Mouse (Mus musculus): ENCODE data around the gene Gm10118. TPM values are rescaled to one million over a fixed set of nuclear protein-coding genes. Genes with fewer than 3 reads are reported as not detected.

Gm10118 gene
- polyA plus RNA-seq, 1 experiment from 2014 or later = not detected

DNA sequence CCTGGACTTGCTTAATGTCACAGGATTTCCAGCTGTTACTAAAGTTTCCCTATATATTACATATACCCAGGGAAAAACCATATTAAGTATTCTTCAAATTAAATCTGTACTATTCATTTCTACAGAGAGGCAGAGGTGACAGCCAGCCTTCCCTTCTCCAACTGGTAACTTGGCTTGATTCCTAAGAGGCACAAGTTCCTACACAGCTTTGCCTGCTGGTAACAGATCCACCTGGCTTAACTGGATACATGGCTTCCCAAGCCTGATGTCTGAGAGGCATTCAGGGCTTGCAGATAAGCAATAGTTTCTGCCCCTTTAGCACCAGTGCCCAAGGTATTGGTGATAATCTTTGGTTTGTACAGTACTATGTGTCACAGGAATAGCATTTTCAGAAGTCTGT, 27.3 kb downstream of the Gm10118 start:
- no peak for DNase-seq (ENCODE audit: low spot score)
- Histone ChIP-seq H3K27ac (replicated peaks; ENCODE audit: low read depth, low read length) (no peak overlapping the region), H3K4me2 (ENCODE audit: low read depth, severe bottlenecking) (no peak overlapping the region), H3K4me1 (ENCODE audit: control insufficient read depth, insufficient read depth, low read length) (no peaks in the 10 kb centered on the region), H3K9me3 (ENCODE audit: control insufficient read depth, low read length) (no peaks in the 10 kb centered on the region), H3K9ac (ENCODE audit: low read length) (no peak overlapping the region), H3K4me3 (ENCODE audit: low read depth, low read length) (no peak overlapping the region), H3K27me3 (ENCODE audit: control insufficient read depth, insufficient read depth, low read length) (no peaks in the 10 kb centered on the region), H3K36me3 (ENCODE audit: control insufficient read depth, insufficient read depth, low read length) (no peaks in the 10 kb centered on the region)
- ATAC-seq (ENCODE audit: insufficient number of reproducible peaks, low FRiP score, low TSS enrichment, low read depth) = no peak

DNA sequence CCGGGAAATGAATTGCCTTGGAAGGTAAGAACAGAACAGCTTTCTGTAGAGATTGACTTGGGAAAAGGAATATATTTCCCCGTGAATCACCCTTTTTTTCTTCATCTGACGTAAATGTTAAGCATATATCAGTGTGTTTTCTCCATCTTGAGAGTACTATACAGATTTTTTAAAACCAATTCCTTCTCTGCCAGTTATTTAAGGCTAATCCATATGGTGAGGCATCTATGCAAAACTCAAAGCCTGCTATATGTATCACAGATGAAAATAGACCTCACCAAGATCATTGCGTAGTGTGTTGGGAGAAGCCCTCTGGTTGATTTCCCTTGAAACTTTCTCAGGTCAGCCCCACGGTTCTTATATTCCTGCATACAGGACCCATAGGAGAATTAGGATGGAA, 32.6 kb downstream of the Gm10118 start:
- H3K4me3 ChIP-seq (ENCODE audit: low read depth, low read length) = no peak overlapping the region
- H3K9me3 ChIP-seq (ENCODE audit: control insufficient read depth, low read length) = no peaks in the 10 kb centered on the region
- H3K9ac ChIP-seq (ENCODE audit: low read length) = no peak overlapping the region
- no peak overlapping the region for H3K4me2 ChIP-seq (ENCODE audit: low read depth, severe bottlenecking)
- no peaks in the 10 kb centered on the region for H3K27me3 ChIP-seq (ENCODE audit: control insufficient read depth, insufficient read depth, low read length)
- H3K27ac ChIP-seq (replicated peaks; ENCODE audit: low read depth, low read length) = no peak overlapping the region
- WGBS = 89% methylated on average over 5 of the region's 5 CpGs
- H3K36me3 ChIP-seq (ENCODE audit: control insufficient read depth, insufficient read depth, low read length) = no peaks in the 10 kb centered on the region
- ATAC-seq (ENCODE audit: insufficient number of reproducible peaks, low FRiP score, low TSS enrichment, low read depth) (no peak), DNase-seq (ENCODE audit: low spot score) (no peak)
- no peaks in the 10 kb centered on the region for H3K4me1 ChIP-seq (ENCODE audit: control insufficient read depth, insufficient read depth, low read length)

DNA sequence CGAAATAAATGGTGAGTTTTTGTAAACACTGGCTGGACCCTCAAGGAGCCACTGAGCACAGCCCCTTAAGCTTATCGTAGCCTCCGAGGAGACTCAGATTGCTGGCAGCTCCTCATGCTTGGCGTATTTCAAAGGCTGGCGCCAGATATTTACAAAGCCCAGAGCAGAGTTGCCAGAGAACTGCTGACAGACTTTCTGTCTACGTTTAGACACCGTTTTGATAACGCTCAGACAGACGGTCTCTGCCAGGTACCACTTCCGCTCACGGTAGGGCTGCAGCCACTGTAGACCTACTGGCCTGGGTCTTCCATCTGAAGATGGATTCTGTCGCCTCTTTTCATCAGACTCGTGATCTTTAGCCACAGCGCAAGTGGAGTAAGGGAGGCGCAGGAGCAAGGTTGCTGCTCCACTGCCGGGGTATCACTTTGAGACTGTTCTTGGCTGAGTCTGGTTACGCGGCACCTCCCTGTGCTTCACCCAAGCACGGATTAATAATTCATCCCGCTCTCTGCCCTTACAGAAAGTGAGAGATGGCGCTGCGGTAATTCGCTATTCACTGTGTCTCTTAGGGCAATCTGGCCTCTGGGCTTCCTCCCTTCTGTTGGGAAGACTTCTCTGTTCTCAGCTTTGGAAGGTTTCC, 40.7 kb downstream of the Gm10118 start:
- DNase-seq (ENCODE audit: low spot score) (no peak), ATAC-seq (ENCODE audit: insufficient number of reproducible peaks, low FRiP score, low TSS enrichment, low read depth) (no peak)
- Histone ChIP-seq H3K9ac (ENCODE audit: low read length) (no peak overlapping the region), H3K27me3 (ENCODE audit: control insufficient read depth, insufficient read depth, low read length) (no peaks in the 10 kb centered on the region), H3K9me3 (ENCODE audit: control insufficient read depth, low read length) (no peaks in the 10 kb centered on the region), H3K4me3 (ENCODE audit: low read depth, low read length) (no peak overlapping the region), H3K4me2 (ENCODE audit: low read depth, severe bottlenecking) (no peak overlapping the region), H3K4me1 (ENCODE audit: control insufficient read depth, insufficient read depth, low read length) (no peaks in the 10 kb centered on the region), H3K36me3 (ENCODE audit: control insufficient read depth, insufficient read depth, low read length) (no peaks in the 10 kb centered on the region), H3K27ac (replicated peaks; ENCODE audit: low read depth, low read length) (no peak overlapping the region)
- 85% methylated on average over 23 of the region's 23 CpGs for WGBS

DNA sequence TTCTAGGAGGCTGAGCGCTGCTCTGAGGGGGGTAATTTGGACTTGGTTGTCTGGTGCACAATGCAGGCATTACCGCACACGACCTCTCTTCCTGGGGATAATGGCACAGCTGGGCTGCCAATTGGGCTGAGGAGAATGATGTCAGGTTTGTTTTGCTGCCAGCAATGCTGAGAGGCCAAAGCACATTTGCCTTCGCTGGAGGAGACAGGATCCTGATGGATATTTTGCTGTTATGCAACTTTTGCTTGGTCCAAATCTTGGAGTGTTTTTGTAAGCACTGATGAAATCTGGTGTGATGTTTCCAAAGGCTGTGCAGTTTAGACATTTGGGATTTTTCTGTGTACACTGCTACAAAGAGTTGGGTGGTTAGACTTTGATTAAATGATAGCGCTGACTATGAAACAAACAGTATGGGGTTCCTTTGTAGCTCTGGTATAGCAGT, 46.8 kb downstream of the Gm10118 start:
- no peak overlapping the region for H3K27ac ChIP-seq (replicated peaks; ENCODE audit: low read depth, low read length)
- H3K36me3 ChIP-seq (ENCODE audit: control insufficient read depth, insufficient read depth, low read length) = no peaks in the 10 kb centered on the region
- H3K9me3 ChIP-seq (ENCODE audit: control insufficient read depth, low read length) = no peaks in the 10 kb centered on the region
- no peak for ATAC-seq (ENCODE audit: insufficient number of reproducible peaks, low FRiP score, low TSS enrichment, low read depth)
- 89% methylated on average over 5 of the region's 5 CpGs for WGBS
- no peak overlapping the region for H3K9ac ChIP-seq (ENCODE audit: low read length)
- H3K4me1 ChIP-seq (ENCODE audit: control insufficient read depth, insufficient read depth, low read length) = no peaks in the 10 kb centered on the region
- H3K4me3 ChIP-seq (ENCODE audit: low read depth, low read length) = no peak overlapping the region
- H3K27me3 ChIP-seq (ENCODE audit: control insufficient read depth, insufficient read depth, low read length) = no peaks in the 10 kb centered on the region
- no peak overlapping the region for H3K4me2 ChIP-seq (ENCODE audit: low read depth, severe bottlenecking)
- no peak for DNase-seq (ENCODE audit: low spot score)

Other genes starting within 250 kb of the Gm10118 start
- 0.45 and 0.68 TPM in 2 replicates for gene Lrrtm3, start 162.8 kb upstream of the Gm10118 start, polyA plus RNA-seq (2014; fragmentation: Nextera tagmentation; extraction: Ambion mirVana)